Mouse (Mus musculus): ENCODE measurements around the gene Gm5157. TPM values are rescaled to one million over a fixed set of nuclear protein-coding genes. Genes with fewer than 3 reads are reported as not detected.
"Not testable (repeated sequence)": the region's sequence is repeated elsewhere in the genome, so short reads cannot be mapped to it uniquely, and the experiment has no call there.

Gene Gm5157
- polyA plus RNA-seq (2012; rRNA removed) = not detected in 2 replicates

DNA sequence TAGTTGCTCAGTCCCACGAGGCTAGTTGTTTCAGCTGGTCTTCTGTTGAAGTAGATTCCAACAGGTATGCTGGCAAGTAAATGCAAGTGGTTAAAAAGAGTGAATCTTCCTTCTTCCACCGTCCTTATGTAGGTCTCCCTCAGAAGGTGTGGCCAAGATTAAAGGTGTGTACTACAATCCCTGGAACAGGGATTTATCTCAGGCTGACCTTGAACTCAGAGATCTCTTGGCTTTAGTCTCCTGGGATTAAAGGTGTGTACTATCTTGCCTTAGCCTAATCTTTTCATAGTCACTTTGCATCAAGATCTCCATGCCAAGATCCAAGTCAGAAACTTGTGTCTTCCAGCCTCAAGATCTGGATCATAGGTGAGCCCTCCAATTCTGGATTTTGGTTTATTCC lies at the start of gene Gm5157:
Gene Gm5157, minus strand, starts transcription at position 101 of the 400 bp plus-strand sequence.
- 13% methylated on average over 1 of the region's 2 CpGs for WGBS
- H3K4me1 ChIP-seq (ENCODE audit: control insufficient read depth, insufficient read depth, low read length); H3K4me3 ChIP-seq (replicated peaks; ENCODE audit: insufficient read depth, low read depth, low read length); DNase-seq; H3K27me3 ChIP-seq (ENCODE audit: control insufficient read depth, insufficient read depth, low read length); H3K27ac ChIP-seq (ENCODE audit: insufficient read depth, low read length): not testable (repeated sequence)

- H3K4me3 ChIP-seq (replicated peaks; ENCODE audit: insufficient read depth, low read depth, low read length); DNase-seq; H3K27me3 ChIP-seq (ENCODE audit: control insufficient read depth, insufficient read depth, low read length); H3K4me1 ChIP-seq (ENCODE audit: control insufficient read depth, insufficient read depth, low read length); H3K27ac ChIP-seq (ENCODE audit: insufficient read depth, low read length): not testable (repeated sequence)
- 0% methylated on average over 1 of the region's 3 CpGs for WGBS
Observed at GRCm38 (mm10) chr7:21161885-21162284, 28.3 kb downstream of the Gm5157 start, which contains the start of gene Vmn1r123. Gene Vmn1r123, plus strand, starts transcription at chr7:21162185.

Other genes starting within 250 kb of the Gm5157 start
- gene Vmn1r119, start 178.0 kb downstream of the Gm5157 start, polyA plus RNA-seq (2012; rRNA removed) = not detected in 2 replicates
- gene Vmn1r120, start 136.6 kb downstream of the Gm5157 start, polyA plus RNA-seq (2012; rRNA removed) = not detected in 2 replicates
- not detected in 2 replicates for gene Vmn1r121, start 91.9 kb downstream of the Gm5157 start, polyA plus RNA-seq (2012; rRNA removed)
- gene Vmn1r122, start 56.3 kb downstream of the Gm5157 start, polyA plus RNA-seq (2012; rRNA removed) = not detected in 2 replicates
- gene Vmn1r123, start 28.2 kb downstream of the Gm5157 start, polyA plus RNA-seq (2012; rRNA removed) = not detected in 2 replicates
- not detected in 2 replicates for gene Vmn1r124, start 70.2 kb upstream of the Gm5157 start, polyA plus RNA-seq (2012; rRNA removed)
- gene Vmn1r125, start 81.8 kb upstream of the Gm5157 start, polyA plus RNA-seq (2012; rRNA removed) = not detected in 2 replicates
- not detected in 2 replicates for gene Vmn1r126, start 111.0 kb upstream of the Gm5157 start, polyA plus RNA-seq (2012; rRNA removed)
- not detected in 2 replicates for gene Vmn1r127, start 129.4 kb upstream of the Gm5157 start, polyA plus RNA-seq (2012; rRNA removed)
- not detected in 2 replicates for gene Vmn1r128, start 158.9 kb upstream of the Gm5157 start, polyA plus RNA-seq (2012; rRNA removed)
- not detected in 2 replicates for gene Vmn1r129, start 170.9 kb upstream of the Gm5157 start, polyA plus RNA-seq (2012; rRNA removed)
- not detected in 2 replicates for gene Gm6882, start 242.3 kb upstream of the Gm5157 start, polyA plus RNA-seq (2012; rRNA removed)

Data from cerebellum, adult 2 months (tissue).